Mouse (Mus musculus): ENCODE measurements around the gene Ip6k2. TPM values are rescaled to one million over a fixed set of nuclear protein-coding genes. Genes with fewer than 3 reads are reported as not detected.

Ip6k2 gene
- total and polyA plus RNA-seq, 3 experiments, result 33.6 to 43.8 (median 39.0) TPM

DNA sequence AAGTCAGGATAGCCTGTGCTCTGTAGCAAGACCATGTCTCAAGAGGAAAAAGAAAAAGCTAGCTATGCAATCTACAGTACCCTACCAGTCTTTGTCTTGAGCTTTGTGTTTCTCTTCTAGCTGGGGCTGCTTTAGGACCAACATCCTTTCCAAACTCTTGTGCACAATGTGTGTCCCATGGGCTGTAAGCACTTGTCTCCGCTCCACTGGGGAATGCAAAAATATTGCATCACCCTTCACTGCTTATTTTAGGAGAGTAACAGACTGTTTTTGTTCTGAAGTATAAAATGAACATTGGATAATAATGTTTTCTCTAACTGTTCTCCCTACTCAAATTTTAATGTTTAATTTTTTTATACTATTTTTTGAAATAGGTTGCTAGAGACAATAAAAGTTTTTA lies 2.9 kb downstream of the Ip6k2 start:
- H3K27me3 ChIP-seq (ENCODE audit: insufficient read depth, low read length), result no peaks in the 10 kb centered on the region
- TF ChIP-seq TAL1 (conservative IDR thresholded peaks at IDR 0.05; ENCODE audit: low read depth, low read length), result no peak
- no peak for TF ChIP-seq POLR2AphosphoS5 (IDR thresholded peaks at IDR 0.05; ENCODE audit: insufficient replicate concordance, low read depth, low read length)
- no peak for TF ChIP-seq CTCF (IDR thresholded peaks at IDR 0.05; ENCODE audit: low read depth, low read length)
- no peak for TF ChIP-seq GATA1 (IDR thresholded peaks at IDR 0.05; ENCODE audit: borderline replicate concordance, low read length)
- TF ChIP-seq GATA2 (IDR thresholded peaks at IDR 0.05; ENCODE audit: borderline replicate concordance, low read depth, low read length), result no peak
- ATAC-seq (ENCODE audit: extremely low read depth, insufficient number of reproducible peaks, low FRiP score, poor library complexity, severe bottlenecking), result no peak
- no peaks in the 10 kb centered on the region for H3K9me3 ChIP-seq (replicated peaks)
- peaks cover 54% of the 10 kb centered on the region for H3K4me1 ChIP-seq (ENCODE audit: insufficient read depth, low read depth, low read length)
- H3K36me3 ChIP-seq (replicated peaks), result peaks cover 54% of the 10 kb centered on the region
- no peak for DNase-seq (ENCODE audit: low spot score)
- no peak overlapping the region for H3K4me3 ChIP-seq (ENCODE audit: low read depth, low read length)

DNA sequence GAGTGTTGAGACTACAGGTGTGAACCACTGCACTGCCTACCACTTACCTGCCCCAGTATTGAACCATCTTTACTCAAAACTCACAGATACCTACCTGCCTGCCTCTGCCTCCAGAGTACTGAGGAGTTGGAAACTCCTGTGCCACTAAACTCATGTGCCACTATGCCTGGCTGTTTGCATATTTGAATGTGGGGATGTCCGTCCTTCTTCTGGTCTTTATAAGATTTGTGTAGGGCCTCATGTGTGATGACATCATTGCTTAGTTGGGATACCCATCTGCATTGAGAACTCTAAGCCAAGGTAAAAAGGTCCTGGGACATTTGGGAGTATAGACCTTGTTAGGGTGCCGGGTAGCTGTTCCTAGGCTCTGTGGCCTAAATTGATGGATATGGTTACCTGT lies 3.5 kb downstream of the Ip6k2 start:
- Histone ChIP-seq H3K27me3 (ENCODE audit: insufficient read depth, low read length) (no peaks in the 10 kb centered on the region), H3K4me3 (ENCODE audit: low read depth, low read length) (no peak overlapping the region), H3K36me3 (replicated peaks) (peaks cover 57% of the 10 kb centered on the region), H3K9me3 (replicated peaks) (no peaks in the 10 kb centered on the region), H3K4me1 (ENCODE audit: insufficient read depth, low read depth, low read length) (peaks cover 56% of the 10 kb centered on the region)
- DNase-seq (ENCODE audit: low spot score) (no peak), ATAC-seq (ENCODE audit: extremely low read depth, insufficient number of reproducible peaks, low FRiP score, poor library complexity, severe bottlenecking) (no peak)
- TF ChIP-seq POLR2AphosphoS5 (IDR thresholded peaks at IDR 0.05; ENCODE audit: insufficient replicate concordance, low read depth, low read length) (no peak), GATA1 (IDR thresholded peaks at IDR 0.05; ENCODE audit: borderline replicate concordance, low read length) (no peak), GATA2 (IDR thresholded peaks at IDR 0.05; ENCODE audit: borderline replicate concordance, low read depth, low read length) (no peak), CTCF (IDR thresholded peaks at IDR 0.05; ENCODE audit: low read depth, low read length) (no peak), TAL1 (conservative IDR thresholded peaks at IDR 0.05; ENCODE audit: low read depth, low read length) (no peak)

DNA sequence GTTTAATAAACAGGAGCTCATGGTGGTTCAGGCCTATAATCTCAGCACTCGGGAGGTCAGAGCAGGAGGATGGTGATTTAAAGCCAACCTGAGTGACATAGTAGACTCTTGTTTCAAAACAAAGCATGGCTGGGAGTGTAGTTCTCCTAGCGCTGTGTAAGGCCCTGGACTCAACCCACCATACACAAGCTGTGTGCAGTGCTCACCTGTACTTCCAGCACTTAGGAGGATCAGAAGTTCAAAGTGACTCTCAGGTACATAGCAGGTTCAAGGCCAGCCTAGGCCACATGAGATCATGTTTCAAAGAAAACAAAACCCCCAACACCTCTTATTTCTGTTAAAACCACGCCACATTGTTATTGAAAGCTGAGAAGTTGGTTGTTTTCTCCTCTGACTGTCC lies 5.1 kb downstream of the Ip6k2 start:
- Histone ChIP-seq H3K9me3 (replicated peaks) (no peaks in the 10 kb centered on the region), H3K4me1 (ENCODE audit: insufficient read depth, low read depth, low read length) (peaks cover 62% of the 10 kb centered on the region), H3K4me3 (ENCODE audit: low read depth, low read length) (no peak overlapping the region), H3K27me3 (ENCODE audit: insufficient read depth, low read length) (no peaks in the 10 kb centered on the region), H3K36me3 (replicated peaks) (peaks cover 60% of the 10 kb centered on the region)
- ATAC-seq (ENCODE audit: extremely low read depth, insufficient number of reproducible peaks, low FRiP score, poor library complexity, severe bottlenecking) (no peak), DNase-seq (ENCODE audit: low spot score) (no peak)
- TF ChIP-seq GATA2 (IDR thresholded peaks at IDR 0.05; ENCODE audit: borderline replicate concordance, low read depth, low read length) (no peak), GATA1 (IDR thresholded peaks at IDR 0.05; ENCODE audit: borderline replicate concordance, low read length) (no peak), POLR2AphosphoS5 (IDR thresholded peaks at IDR 0.05; ENCODE audit: insufficient replicate concordance, low read depth, low read length) (no peak), TAL1 (conservative IDR thresholded peaks at IDR 0.05; ENCODE audit: low read depth, low read length) (no peak), CTCF (IDR thresholded peaks at IDR 0.05; ENCODE audit: low read depth, low read length) (no peak)

DNA sequence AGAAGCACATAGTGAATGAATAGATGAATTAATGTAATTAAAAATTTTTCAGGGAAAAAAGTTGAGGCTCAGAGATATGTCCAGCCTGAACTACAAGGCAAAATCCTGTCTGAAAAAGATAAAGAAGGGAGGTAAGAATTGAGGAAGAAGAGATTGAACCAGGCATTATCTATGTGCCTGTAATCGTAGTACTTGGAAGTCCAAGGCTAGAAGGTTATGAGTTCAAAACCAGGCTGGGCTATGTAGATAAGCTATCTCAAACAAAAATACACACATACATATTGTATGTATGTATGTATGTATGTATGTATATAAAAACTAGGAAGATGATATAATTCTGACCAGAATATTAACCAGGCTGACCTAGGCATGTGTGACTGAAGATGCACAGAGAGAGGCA lies 8.7 kb downstream of the Ip6k2 start:
- Histone ChIP-seq H3K36me3 (replicated peaks) (peaks cover 65% of the 10 kb centered on the region), H3K27me3 (ENCODE audit: insufficient read depth, low read length) (no peaks in the 10 kb centered on the region), H3K9me3 (replicated peaks) (no peaks in the 10 kb centered on the region), H3K4me3 (ENCODE audit: low read depth, low read length) (no peak overlapping the region), H3K4me1 (ENCODE audit: insufficient read depth, low read depth, low read length) (peaks cover 78% of the 10 kb centered on the region)
- no peak for ATAC-seq (ENCODE audit: extremely low read depth, insufficient number of reproducible peaks, low FRiP score, poor library complexity, severe bottlenecking)
- TF ChIP-seq GATA1 (IDR thresholded peaks at IDR 0.05; ENCODE audit: borderline replicate concordance, low read length) (no peak), POLR2AphosphoS5 (IDR thresholded peaks at IDR 0.05; ENCODE audit: insufficient replicate concordance, low read depth, low read length) (no peak), TAL1 (conservative IDR thresholded peaks at IDR 0.05; ENCODE audit: low read depth, low read length) (peak; percentile 70)
- DNase-seq (ENCODE audit: low spot score), result no peak

DNA sequence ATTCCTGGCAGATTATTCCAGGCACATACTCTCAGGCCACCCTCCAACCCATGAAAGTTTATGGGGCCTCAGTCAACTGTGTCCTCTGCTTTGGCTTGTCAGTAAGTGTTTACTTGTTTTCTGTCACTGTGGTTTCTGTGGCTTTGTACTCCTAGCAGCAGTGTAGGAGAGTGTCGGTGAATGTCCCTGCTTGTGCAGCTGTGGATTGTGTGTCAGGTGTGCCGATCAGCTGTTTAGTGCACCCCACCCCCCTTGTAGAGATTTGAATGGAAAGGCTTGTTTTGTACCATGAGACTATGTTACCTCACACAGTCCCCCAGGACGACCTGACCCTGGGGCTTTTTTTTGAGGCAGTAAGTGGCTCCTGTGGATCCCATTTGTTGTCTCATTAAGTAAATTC lies 9.1 kb downstream of the Ip6k2 start:
- DNase-seq (ENCODE audit: low spot score), result no peak
- Histone ChIP-seq H3K9me3 (replicated peaks) (no peaks in the 10 kb centered on the region), H3K4me1 (ENCODE audit: insufficient read depth, low read depth, low read length) (peaks cover 77% of the 10 kb centered on the region), H3K36me3 (replicated peaks) (peaks cover 66% of the 10 kb centered on the region), H3K27me3 (ENCODE audit: insufficient read depth, low read length) (no peaks in the 10 kb centered on the region), H3K4me3 (ENCODE audit: low read depth, low read length) (no peak overlapping the region)
- peak; percentile 47; the same call in 1 of the 2 replicates for ATAC-seq (ENCODE audit: extremely low read depth, insufficient number of reproducible peaks, low FRiP score, poor library complexity, severe bottlenecking)
- TF ChIP-seq GATA2 (IDR thresholded peaks at IDR 0.05; ENCODE audit: borderline replicate concordance, low read depth, low read length), result no peak
- no peak for TF ChIP-seq CTCF (IDR thresholded peaks at IDR 0.05; ENCODE audit: low read depth, low read length)
- no peak for TF ChIP-seq POLR2AphosphoS5 (IDR thresholded peaks at IDR 0.05; ENCODE audit: insufficient replicate concordance, low read depth, low read length)
- no peak for TF ChIP-seq TAL1 (conservative IDR thresholded peaks at IDR 0.05; ENCODE audit: low read depth, low read length)

DNA sequence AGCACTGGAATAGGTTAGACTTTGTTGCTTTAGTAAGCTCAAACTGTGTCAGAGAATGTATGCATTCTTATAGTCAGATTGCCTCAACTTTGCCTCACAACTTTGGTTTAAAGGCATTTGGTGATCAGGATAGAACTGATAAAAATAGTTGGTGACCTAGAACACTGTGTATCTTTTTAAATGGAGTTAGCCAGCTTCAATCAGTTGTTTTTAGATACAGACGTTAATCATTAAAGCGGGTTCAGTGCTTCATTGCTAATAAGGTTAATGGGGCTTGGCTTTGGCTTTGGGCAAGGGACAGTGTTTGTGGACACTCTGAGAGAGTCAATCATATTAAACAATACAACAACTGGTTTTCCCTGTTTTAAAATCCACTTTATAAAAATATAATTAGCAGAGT lies 11.7 kb downstream of the Ip6k2 start:
- ATAC-seq (ENCODE audit: extremely low read depth, insufficient number of reproducible peaks, low FRiP score, poor library complexity, severe bottlenecking) (no peak), DNase-seq (ENCODE audit: low spot score) (no peak)
- Histone ChIP-seq H3K4me1 (ENCODE audit: insufficient read depth, low read depth, low read length) (peaks cover 72% of the 10 kb centered on the region), H3K36me3 (replicated peaks) (peaks cover 69% of the 10 kb centered on the region), H3K4me3 (ENCODE audit: low read depth, low read length) (no peak overlapping the region), H3K27me3 (ENCODE audit: insufficient read depth, low read length) (no peaks in the 10 kb centered on the region), H3K9me3 (replicated peaks) (no peaks in the 10 kb centered on the region)
- TF ChIP-seq GATA1 (IDR thresholded peaks at IDR 0.05; ENCODE audit: borderline replicate concordance, low read length) (no peak), GATA2 (IDR thresholded peaks at IDR 0.05; ENCODE audit: borderline replicate concordance, low read depth, low read length) (no peak), POLR2AphosphoS5 (IDR thresholded peaks at IDR 0.05; ENCODE audit: insufficient replicate concordance, low read depth, low read length) (no peak), TAL1 (conservative IDR thresholded peaks at IDR 0.05; ENCODE audit: low read depth, low read length) (no peak), CTCF (IDR thresholded peaks at IDR 0.05; ENCODE audit: low read depth, low read length) (no peak)
